Comparison of ENCODE assay signal across 8 mouse cellular contexts in genomic region chr2:180892841-180893521, GRCm38 (mm10). TPM values are rescaled to one million over a fixed set of nuclear protein-coding genes. Genes with fewer than 3 reads are reported as not detected.
DNase-seq lines count a peak whose midpoint lies in the region; ATAC-seq and TF ChIP-seq lines count a peak whose summit lies in the region.
"Had no signal": no experiment of that assay in that cellular context is flagged by ENCODE, and none has a peak within 500 bp of the region (broad histone marks: within the 10 kb centered on the region; RNA-seq: fewer than 3 reads in every experiment).

No protein-coding gene starts in this region.

- peaks cover 20% of the 10 kb centered on the region for H3K27me3 ChIP-seq in ES-Bruce4 (ENCODE audit: control insufficient read depth, insufficient read depth, low read length, poor library complexity, severe bottlenecking)
- H3K27me3 ChIP-seq in embryonic facial prominence, embryonic 13.5 days, result peaks cover 99% of the 10 kb centered on the region
- H3K27me3 ChIP-seq in hindbrain, embryonic 16.5 days (replicated peaks; ENCODE audit: control insufficient read depth, insufficient read depth, low read length), result 0 out of 2 replicates have a peak, but pooled peaks cover 4% of the 10 kb centered on the region
- H3K27me3 ChIP-seq in limb, embryonic 10.5 days (ENCODE audit: low read depth, poor library complexity, severe bottlenecking), result peaks cover 100% of the 10 kb centered on the region

- peak overlapping the region; percentile 85 for H3K4me2 ChIP-seq in embryonic facial prominence, embryonic 13.5 days
- peak overlapping the region; percentile 61 for H3K4me2 ChIP-seq in hindbrain, embryonic 16.5 days (ENCODE audit: low read length)

- peaks cover 5% of the 10 kb centered on the region for H3K4me1 ChIP-seq in ES-Bruce4 (ENCODE audit: control insufficient read depth, insufficient read depth, low read length)
- H3K4me1 ChIP-seq in embryonic facial prominence, embryonic 13.5 days, result peaks cover 25% of the 10 kb centered on the region
- peaks cover 39% of the 10 kb centered on the region for H3K4me1 ChIP-seq in hindbrain, embryonic 16.5 days (ENCODE audit: control insufficient read depth, insufficient read depth, low read depth, low read length)
- peaks cover 40% of the 10 kb centered on the region for H3K4me1 ChIP-seq in limb, embryonic 10.5 days

- H3K36me3 ChIP-seq in ES-Bruce4 (ENCODE audit: control insufficient read depth, insufficient read depth, low read length, poor library complexity, severe bottlenecking), result no peaks in the 10 kb centered on the region
- no peaks in the 10 kb centered on the region for H3K36me3 ChIP-seq in embryonic facial prominence, embryonic 13.5 days
- H3K36me3 ChIP-seq in hindbrain, embryonic 16.5 days (ENCODE audit: control insufficient read depth, insufficient read depth, low read length), result no peaks in the 10 kb centered on the region
- H3K36me3 ChIP-seq in limb, embryonic 10.5 days, result no peaks in the 10 kb centered on the region

- peak overlapping the region; percentile 83 for H3K9ac ChIP-seq in ES-Bruce4 (ENCODE audit: low read depth, poor library complexity, severe bottlenecking)
- peak overlapping the region; percentile 36; the same call in 1 of the 2 replicates for H3K9ac ChIP-seq in embryonic facial prominence, embryonic 13.5 days
- H3K9ac ChIP-seq in hindbrain, embryonic 16.5 days (ENCODE audit: low read depth, low read length), result peak overlapping the region; percentile 96

- under 1% methylated on average over 90 of the region's 97 CpGs for WGBS in embryonic facial prominence, embryonic 13.5 days
- under 1% methylated on average over 89 of the region's 97 CpGs for WGBS in hindbrain, embryonic 16.5 days
- WGBS in limb, embryonic 10.5 days, result under 1% methylated on average over 97 of the region's 97 CpGs

- DNase-seq in adrenal gland, postnatal 10 days, result peak; percentile 31
- peak; percentile 37 for DNase-seq in limb, embryonic 10.5 days (ENCODE audit: low spot score)
- DNase-seq in retina, embryonic 14.5 days (ENCODE audit: low spot score), result peak; percentile 63
- DNase-seq in spleen, postnatal 4 days (ENCODE audit: low spot score in 2 of 2), result no peak

- peak overlapping the region; percentile 71 for H3K4me3 ChIP-seq in ES-Bruce4 (ENCODE audit: low read depth, low read length)
- H3K4me3 ChIP-seq in embryonic facial prominence, embryonic 13.5 days, result peak overlapping the region; percentile 50
- peak overlapping the region; percentile 77 for H3K4me3 ChIP-seq in hindbrain, embryonic 16.5 days (ENCODE audit: low read length)
- H3K4me3 ChIP-seq in limb, embryonic 10.5 days, result peak overlapping the region; percentile 52
- H3K4me3 ChIP-seq: erythroblast, embryonic 14.5 days had no signal

- H3K27ac ChIP-seq in ES-Bruce4 (ENCODE audit: insufficient read depth, low read length), result no peak overlapping the region
- H3K27ac ChIP-seq in embryonic facial prominence, embryonic 13.5 days, result no peak overlapping the region
- H3K27ac ChIP-seq in hindbrain, embryonic 16.5 days (ENCODE audit: low read depth, low read length), result peak overlapping the region; percentile 98
- peak overlapping the region; percentile 50; the same call in 1 of the 2 replicates for H3K27ac ChIP-seq in limb, embryonic 10.5 days

- no peaks in the 10 kb centered on the region for H3K9me3 ChIP-seq in ES-Bruce4 (replicated peaks; ENCODE audit: control insufficient read depth, insufficient read depth, low read length, poor library complexity, severe bottlenecking)
- no peaks in the 10 kb centered on the region for H3K9me3 ChIP-seq in embryonic facial prominence, embryonic 13.5 days
- no peaks in the 10 kb centered on the region for H3K9me3 ChIP-seq in hindbrain, embryonic 16.5 days (ENCODE audit: control insufficient read depth, low read length)
- H3K9me3 ChIP-seq in limb, embryonic 10.5 days (replicated peaks), result no peaks in the 10 kb centered on the region

- no peak for TF ChIP-seq POLR2A in ES-Bruce4 (IDR thresholded peaks at IDR 0.05; ENCODE audit: insufficient read depth, low read length)

- TF ChIP-seq EP300 in ES-Bruce4 (IDR thresholded peaks at IDR 0.05; ENCODE audit: insufficient read depth, low read depth, low read length), result no peak

- no peak for TF ChIP-seq CTCF in ES-Bruce4 (IDR thresholded peaks at IDR 0.05; ENCODE audit: low read depth, low read length)

- ATAC-seq in embryonic facial prominence, embryonic 13.5 days (ENCODE audit: insufficient number of reproducible peaks, insufficient read depth, low FRiP score, low TSS enrichment, low read depth), result no peak
- ATAC-seq in hindbrain, embryonic 16.5 days, result peak; percentile 63

RNA-seq across cellular contexts. Expression of gene Ythdf1, which starts 27.8 kb away (rescaled TPM):
- 103 and 112 TPM in 2 replicates for polyA plus RNA-seq in ES-Bruce4 (2011; ENCODE audit: insufficient read depth, insufficient read length, low read depth, missing spikeins)
- total RNA-seq in adrenal gland, postnatal 10 days (2021), result 10 to 100 TPM; 44.8 to 55.9 TPM
- 49.1 and 62.8 TPM in 2 replicates for polyA plus RNA-seq in embryonic facial prominence, embryonic 13.5 days (2015; fragmentation: Nextera tagmentation; extraction: Ambion mirVana)
- polyA plus RNA-seq in hindbrain, embryonic 16.5 days (2015; fragmentation: Nextera tagmentation; extraction: Ambion mirVana), result 12.0 and 33.7 TPM in 2 replicates
- polyA plus RNA-seq in limb, embryonic 10.5 days (2016; fragmentation: Nextera tagmentation; extraction: Ambion mirVana), result 76.4 and 77.8 TPM in 2 replicates

RNA-seq across cellular contexts. Expression of gene Birc7, which starts 35.8 kb away (rescaled TPM):
- 0.56 and 0.85 TPM in 2 replicates for polyA plus RNA-seq in ES-Bruce4 (2011; ENCODE audit: insufficient read depth, insufficient read length, low read depth, missing spikeins)
- not detected for total RNA-seq in adrenal gland, postnatal 10 days (2021)
- not detected in 2 replicates for polyA plus RNA-seq in embryonic facial prominence, embryonic 13.5 days (2015; fragmentation: Nextera tagmentation; extraction: Ambion mirVana)
- polyA plus RNA-seq in hindbrain, embryonic 16.5 days (2015; fragmentation: Nextera tagmentation; extraction: Ambion mirVana), result 0.13 and 0.26 TPM in 2 replicates
- polyA plus RNA-seq in limb, embryonic 10.5 days (2016; fragmentation: Nextera tagmentation; extraction: Ambion mirVana), result not detected in 2 replicates
- polyA plus RNA-seq: erythroblast, embryonic 14.5 days had no signal

Comparison
In these comparisons a context has a peak if more than half of its experiments do, and no peak if none do; other contexts are left out.
1. H3K27ac ChIP-seq: peak in hindbrain, embryonic 16.5 days (single experiment) and limb, embryonic 10.5 days (single experiment); none in ES-Bruce4 (single experiment) and embryonic facial prominence, embryonic 13.5 days (single experiment).
2. H3K9ac ChIP-seq: peak in every context shown above with its lines; median percentile 96 in hindbrain, embryonic 16.5 days; 83 in ES-Bruce4; 36 in embryonic facial prominence, embryonic 13.5 days.
3. DNase-seq: peak in adrenal gland, postnatal 10 days (single experiment), limb, embryonic 10.5 days (single experiment) and retina, embryonic 14.5 days (single experiment); none in spleen, postnatal 4 days (0 of 2).
4. Peak in every context shown above with its lines, with median percentiles within 50 percentile points of each other: H3K4me3 ChIP-seq.